Mouse (Mus musculus) fat pad, adult 2 months (tissue): ENCODE results near the gene Shisa5.

Source experiments
- DNase-seq: peaks from one replicate; pipeline ENCODE4 v3.0.0-alpha.2; 2011; ENCODE audit warnings: low read depth, low spot score; ENCODE audit errors: extremely low read depth

Gene Shisa5

GRCm38 (mm10) chr9:109021428-109021827 is 16.9 kb upstream of the Shisa5 start:
- no peak for DNase-seq

GRCm38 (mm10) chr9:109022866-109023685 is 15.3 kb upstream of the Shisa5 start:
- no peak for DNase-seq

DNA sequence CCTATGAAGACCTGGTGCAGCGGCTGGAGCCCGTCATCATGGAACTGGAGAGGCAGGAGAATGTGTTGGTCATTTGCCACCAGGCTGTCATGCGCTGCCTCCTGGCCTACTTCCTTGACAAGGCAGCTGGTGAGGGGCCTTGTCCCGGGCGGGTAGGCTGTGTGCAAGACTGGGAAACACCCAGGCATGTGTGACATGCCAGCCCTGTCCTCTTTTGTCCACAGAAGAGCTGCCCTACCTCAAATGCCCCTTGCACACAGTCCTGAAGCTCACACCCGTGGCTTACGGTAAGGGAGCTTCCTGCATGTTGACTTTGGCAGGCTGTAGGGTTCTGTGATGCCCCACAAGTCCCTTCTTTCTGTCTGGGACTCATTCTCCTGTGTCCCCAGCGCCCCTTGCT is 10.8 kb upstream of the Shisa5 start:
- no peak for DNase-seq

DNA sequence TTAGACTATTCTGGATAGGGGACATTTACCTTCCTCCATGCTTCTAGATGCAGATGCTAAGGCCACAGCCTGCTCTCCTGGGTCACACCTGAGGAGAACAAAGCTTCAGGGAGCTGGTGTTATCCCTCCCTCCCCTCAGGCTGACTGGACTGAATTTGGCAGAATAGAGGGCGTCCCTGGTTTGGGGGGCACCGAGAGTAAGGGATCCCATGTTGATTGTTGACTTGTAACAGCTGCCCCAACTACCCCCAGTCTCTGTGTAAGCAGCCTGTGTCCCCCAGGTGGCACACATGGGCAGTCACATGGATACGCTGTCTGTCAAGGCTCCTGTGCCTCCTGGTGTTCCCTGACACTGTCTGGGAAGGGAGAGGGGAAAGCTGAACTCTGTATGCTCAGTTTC is 9.9 kb upstream of the Shisa5 start:
- no peak for DNase-seq

DNA sequence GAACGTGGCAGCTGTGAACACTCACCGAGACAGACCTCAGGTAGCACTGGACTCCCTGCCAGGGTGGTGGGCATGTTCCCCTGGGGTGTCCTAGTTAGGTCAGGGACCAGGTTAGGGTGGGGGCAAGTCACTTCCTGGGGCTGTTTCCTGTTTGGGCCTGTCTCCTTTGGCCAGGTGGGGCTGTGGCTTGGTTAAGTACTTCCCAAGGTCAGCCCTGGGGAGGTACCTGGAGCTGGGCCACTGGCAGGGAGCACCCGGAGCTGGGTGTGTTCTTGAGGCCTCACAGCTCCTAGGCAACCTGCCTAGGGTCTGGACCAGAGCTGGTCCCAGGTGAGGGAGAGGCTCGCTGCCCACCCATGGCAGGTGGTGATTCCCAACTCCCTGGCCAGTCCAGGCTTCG is 9.4 kb upstream of the Shisa5 start:
- no peak for DNase-seq

- DNase-seq = no peak
Observed at GRCm38 (mm10) chr9:109030312-109030711, 8.1 kb upstream of the Shisa5 start.

GRCm38 (mm10) chr9:109031001-109031400 is 7.4 kb upstream of the Shisa5 start:
- DNase-seq = no peak

DNA sequence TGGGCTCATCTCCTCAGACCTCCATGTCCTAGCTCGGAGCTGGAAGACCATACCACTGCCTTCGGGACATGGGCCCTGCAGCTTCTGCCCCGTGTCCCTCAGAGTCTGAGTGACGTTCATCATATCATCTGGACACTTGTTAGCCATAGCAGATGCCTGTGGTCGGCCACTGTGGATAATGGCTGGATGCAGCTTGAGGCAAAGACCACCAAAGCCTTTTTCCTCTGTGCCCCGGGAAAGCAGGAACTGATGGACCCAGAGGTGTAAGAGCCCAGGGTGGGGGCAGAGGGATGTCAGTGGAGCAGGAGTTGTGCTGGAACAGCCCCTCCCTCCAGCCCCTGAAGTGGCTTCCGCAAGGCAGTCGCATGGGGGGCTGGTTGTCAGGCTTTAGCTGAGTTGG is 6.7 kb upstream of the Shisa5 start:
- DNase-seq = no peak

- DNase-seq = no peak
Observed at GRCm38 (mm10) chr9:109032435-109032834, 5.9 kb upstream of the Shisa5 start.

DNA sequence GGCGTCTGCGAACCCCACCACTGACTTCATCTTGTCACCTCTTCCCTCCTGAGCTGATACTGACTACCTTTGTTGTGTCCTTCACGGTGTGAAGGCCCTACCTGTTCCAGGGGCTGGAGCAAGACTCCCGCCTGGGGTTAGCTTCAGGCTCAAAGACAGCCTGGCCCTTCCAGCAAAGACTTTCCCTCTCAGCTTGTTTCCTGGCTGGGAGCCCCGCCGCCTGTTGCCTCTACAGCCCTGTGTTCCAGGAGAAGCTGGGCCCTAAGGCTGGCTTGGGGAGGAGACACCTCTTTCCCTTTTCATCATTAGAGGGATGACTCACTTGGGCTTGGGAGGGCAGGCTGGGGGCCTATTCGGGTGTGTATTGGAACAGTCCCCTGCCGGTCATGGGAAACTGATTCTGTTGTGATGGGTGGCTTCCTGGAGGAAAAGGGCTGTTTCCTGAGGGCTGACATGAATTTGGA is 568 bp downstream of the Shisa5 start:
- DNase-seq = no peak

DNA sequence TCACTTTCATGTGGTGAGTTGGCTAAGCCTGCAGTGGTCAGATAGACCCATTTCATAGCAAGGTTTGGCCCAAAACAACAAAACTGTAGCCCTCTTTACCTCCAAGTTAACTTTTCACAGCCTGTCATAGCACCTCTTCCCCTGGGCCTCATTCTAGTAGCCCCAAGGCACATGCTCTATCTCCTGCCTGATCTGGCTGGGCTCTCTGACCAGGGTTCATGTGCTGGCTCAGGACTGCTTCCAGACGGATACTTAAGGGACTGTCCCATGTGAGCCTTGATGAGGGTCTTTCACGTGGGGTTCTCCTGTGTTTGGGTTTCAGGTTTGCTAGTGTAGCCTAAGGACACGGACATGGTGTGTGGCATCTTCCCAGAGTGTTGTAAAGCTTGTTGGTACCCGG is 1.3 kb downstream of the Shisa5 start:
- DNase-seq = no peak

GRCm38 (mm10) chr9:109040216-109040615 is 1.9 kb downstream of the Shisa5 start:
- no peak for DNase-seq

- no peak for DNase-seq
Observed at GRCm38 (mm10) chr9:109040906-109041305, 2.5 kb downstream of the Shisa5 start.

DNA sequence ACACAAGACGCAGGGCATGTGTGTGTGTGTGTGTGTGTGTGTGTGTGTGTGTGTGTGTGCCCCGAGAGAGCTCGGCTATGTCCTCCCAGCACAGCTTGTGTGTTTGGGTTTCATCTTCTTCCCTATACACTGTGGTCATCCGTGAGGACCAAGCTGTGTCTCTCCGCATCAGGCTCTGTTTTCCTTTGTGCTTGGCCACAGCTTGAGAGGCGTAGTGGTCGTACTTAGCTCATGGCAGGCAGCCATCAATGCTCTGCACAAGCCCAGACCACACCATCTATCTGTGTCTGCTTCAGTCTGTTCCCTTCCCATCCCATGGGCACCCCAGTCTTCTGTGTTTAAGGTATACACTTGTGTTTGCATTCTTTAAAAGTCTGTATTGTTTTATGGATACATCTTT is 3.0 kb downstream of the Shisa5 start:
- no peak for DNase-seq

- no peak for DNase-seq
Observed at GRCm38 (mm10) chr9:109046306-109046705, 7.9 kb downstream of the Shisa5 start.

- no peak for DNase-seq
Observed at GRCm38 (mm10) chr9:109049316-109049715, 11.0 kb downstream of the Shisa5 start.

GRCm38 (mm10) chr9:109049996-109050673 is 11.8 kb downstream of the Shisa5 start:
- DNase-seq = no peak

- DNase-seq = no peak
Observed at GRCm38 (mm10) chr9:109050674-109050997, 12.3 kb downstream of the Shisa5 start.

GRCm38 (mm10) chr9:109051011-109051501 is 12.7 kb downstream of the Shisa5 start:
- DNase-seq = no peak

GRCm38 (mm10) chr9:109051651-109052489 is 13.5 kb downstream of the Shisa5 start:
- no peak for DNase-seq

GRCm38 (mm10) chr9:109052490-109053260 is 14.3 kb downstream of the Shisa5 start:
- DNase-seq = no peak
